Mouse (Mus musculus) heart, postnatal 0 days (tissue): Measurements from ENCODE around the gene Fads1. TPM values are rescaled to one million over a fixed set of nuclear protein-coding genes. Genes with fewer than 3 reads are reported as not detected.

Experiments
- ATAC-seq: fragments of 200-750 bp; cut with Nextera tagmentation; 2 replicates; pipeline ENCODE4 v1.8.0; 2017; ENCODE audit warnings: low read depth, moderate number of reproducible peaks, moderate library complexity; ENCODE audit not compliant: insufficient read depth
- DNase-seq: peaks from one replicate; pipeline ENCODE4 v3.0.0-alpha.2; 2016; ENCODE audit warnings: low spot score
- H3K27ac ChIP-seq: fragments of 300-500 bp; sonication (generic); 2 replicates; pipeline ENCODE4 v1.5.1; 2014; ENCODE audit warnings: low read depth, mild to moderate bottlenecking
- H3K27me3 ChIP-seq: fragments of 300-500 bp; sonication (generic); 2 replicates; pipeline ENCODE4 v1.6.1; 2014; ENCODE audit warnings: low read length, mixed read lengths; ENCODE audit not compliant: control insufficient read depth, insufficient read depth
- H3K36me3 ChIP-seq: fragments of 300-500 bp; sonication (generic); replicated peaks from 2 replicates; pipeline ENCODE4 v1.6.1; 2014; ENCODE audit warnings: low read length, mixed read lengths; ENCODE audit not compliant: control insufficient read depth, insufficient read depth
- H3K4me1 ChIP-seq: fragments of 300-500 bp; sonication (generic); 2 replicates; pipeline ENCODE4 v1.6.1; 2014; ENCODE audit warnings: antibody characterized with exemption; ENCODE audit not compliant: control insufficient read depth, insufficient read depth
- H3K4me2 ChIP-seq: fragments of 300-500 bp; sonication (generic); 2 replicates; pipeline ENCODE4 v1.6.1; 2014; ENCODE audit warnings: low read depth, mild to moderate bottlenecking, low read length, moderate library complexity
- H3K4me3 ChIP-seq: fragments of 300-500 bp; sonication (generic); 2 replicates; pipeline ENCODE4 v1.5.1; 2014; ENCODE audit warnings: low read depth, low read length
- H3K9ac ChIP-seq: fragments of 300-500 bp; sonication (generic); replicated peaks from 2 replicates; pipeline ENCODE4 v1.6.1; 2014; ENCODE audit warnings: low read depth, low read length, mixed read lengths
- H3K9me3 ChIP-seq: fragments of 300-500 bp; sonication (generic); replicated peaks from 2 replicates; pipeline ENCODE4 v1.6.1; 2016; ENCODE audit warnings: low read length; ENCODE audit not compliant: control insufficient read depth
- CTCF ChIP-seq: IDR thresholded peaks from 2 replicates; pipeline ENCODE4 v1.5.1; 2016; ENCODE audit warnings: antibody characterized with exemption, control low read depth, low read depth
- EP300 ChIP-seq: IDR thresholded peaks from 2 replicates; pipeline ENCODE4 v1.6.1; 2016; ENCODE audit warnings: antibody characterized with exemption, low read depth
- WGBS: fragments of 180-500 bp; shearing (Covaris S2); extraction: QIAGEN DNeasy Blood & Tissue Kit; methylation state at CpG from one replicate; pipeline ENCODE4 v1.1.7; 2014; 5-methylcytosine and 5-hydroxymethylcytosine counted together
- polyA plus RNA-seq: library from polyadenylated mRNA; unstranded; fragments of >200 nt; fragmentation: Nextera tagmentation; extraction: Ambion mirVana; gene quantifications from 2 replicates; pipeline ENCODE4 v1.2.1, GENCODE M21; 2015
- total RNA-seq: library from RNA; depleted of rRNA; stranded (reverse); fragments of >200 nt; gene quantifications from 2 replicates; pipeline ENCODE4 v1.2.3, GENCODE M21; 2014; ENCODE audit warnings: low replicate concordance

Gene Fads1
- total and polyA plus RNA-seq, 2 experiments from 2014 or later = 22.1 to 60.1 TPM

- Histone ChIP-seq H3K36me3 (peaks cover 78% of the 10 kb centered on the region), H3K9ac (no peak overlapping the region), H3K4me1 (no peaks in the 10 kb centered on the region), H3K27ac (no peak overlapping the region), H3K4me3 (no peak overlapping the region), H3K27me3 (no peaks in the 10 kb centered on the region), H3K4me2 (no peak overlapping the region), H3K9me3 (no peaks in the 10 kb centered on the region)
- DNase-seq (no peak), ATAC-seq (no peak)
- 54% methylated on average over 7 of the region's 7 CpGs for WGBS
- no peak for TF ChIP-seq CTCF
- no peak for TF ChIP-seq EP300
Measured at GRCm38 (mm10) chr19:10191326-10191725, 8.6 kb downstream of the Fads1 start.

GRCm38 (mm10) chr19:10194337-10194736 is 11.6 kb downstream of the Fads1 start:
- WGBS = 84% methylated on average over 11 of the region's 11 CpGs
- Histone ChIP-seq H3K9ac (no peak overlapping the region), H3K36me3 (peaks cover 51% of the 10 kb centered on the region), H3K4me1 (no peaks in the 10 kb centered on the region), H3K9me3 (no peaks in the 10 kb centered on the region), H3K27me3 (no peaks in the 10 kb centered on the region), H3K4me2 (no peak overlapping the region), H3K4me3 (no peak overlapping the region), H3K27ac (no peak overlapping the region)
- TF ChIP-seq EP300 = no peak
- TF ChIP-seq CTCF = no peak
- DNase-seq = no peak
- ATAC-seq = no peak

- Histone ChIP-seq H3K27me3 (no peaks in the 10 kb centered on the region), H3K4me3 (no peak overlapping the region), H3K4me2 (no peak overlapping the region), H3K27ac (no peak overlapping the region), H3K9me3 (no peaks in the 10 kb centered on the region), H3K36me3 (peaks cover 51% of the 10 kb centered on the region), H3K9ac (no peak overlapping the region), H3K4me1 (no peaks in the 10 kb centered on the region)
- DNase-seq (no peak), ATAC-seq (no peak)
- WGBS = 73% methylated on average over 5 of the region's 5 CpGs
- TF ChIP-seq EP300 = no peak
- no peak for TF ChIP-seq CTCF
Measured at GRCm38 (mm10) chr19:10195252-10195651, 12.6 kb downstream of the Fads1 start.

- H3K9me3 ChIP-seq = no peaks in the 10 kb centered on the region
- TF ChIP-seq EP300 = no peak
- no peak overlapping the region for H3K4me2 ChIP-seq
- no peak overlapping the region for H3K27ac ChIP-seq
- H3K4me3 ChIP-seq = no peak overlapping the region
- H3K9ac ChIP-seq = no peak overlapping the region
- H3K36me3 ChIP-seq = peaks cover 50% of the 10 kb centered on the region
- no peaks in the 10 kb centered on the region for H3K27me3 ChIP-seq
- DNase-seq (no peak), ATAC-seq (no peak)
- WGBS = 90% methylated on average over 4 of the region's 4 CpGs
- no peaks in the 10 kb centered on the region for H3K4me1 ChIP-seq
Measured at GRCm38 (mm10) chr19:10197130-10197529, 14.4 kb downstream of the Fads1 start.

GRCm38 (mm10) chr19:10198286-10198685 is 15.6 kb downstream of the Fads1 start:
- no peak for ATAC-seq
- 57% methylated on average over 2 of the region's 2 CpGs for WGBS
- peaks cover 39% of the 10 kb centered on the region for H3K36me3 ChIP-seq

GRCm38 (mm10) chr19:10198723-10199122 is 16.0 kb downstream of the Fads1 start:
- Histone ChIP-seq H3K4me3 (no peak overlapping the region), H3K9me3 (no peaks in the 10 kb centered on the region), H3K27ac (no peak overlapping the region), H3K27me3 (no peaks in the 10 kb centered on the region), H3K36me3 (peaks cover 34% of the 10 kb centered on the region), H3K4me2 (no peak overlapping the region), H3K9ac (no peak overlapping the region), H3K4me1 (peaks cover 5% of the 10 kb centered on the region; the same call in 1 of the 2 replicates)
- WGBS = 26% methylated on average over 3 of the region's 3 CpGs
- DNase-seq = peak; percentile 70
- ATAC-seq = peak; percentile 58
- peak; percentile 94 for TF ChIP-seq CTCF
- TF ChIP-seq EP300 = no peak

More at GRCm38 (mm10) chr19:10198286-10198685, 15.6 kb downstream of the Fads1 start:
- H3K4me3 ChIP-seq = no peak overlapping the region
- H3K27ac ChIP-seq = no peak overlapping the region
- H3K9me3 ChIP-seq = no peaks in the 10 kb centered on the region
- H3K4me2 ChIP-seq = no peak overlapping the region
- H3K27me3 ChIP-seq = no peaks in the 10 kb centered on the region
- no peak for DNase-seq
- TF ChIP-seq CTCF = no peak
- no peak for TF ChIP-seq EP300
- H3K4me1 ChIP-seq = peaks cover 5% of the 10 kb centered on the region; the same call in 1 of the 2 replicates
- no peak overlapping the region for H3K9ac ChIP-seq
